Mouse (Mus musculus): ENCODE data around the gene Fam172a. TPM values are rescaled to one million over a fixed set of nuclear protein-coding genes. Genes with fewer than 3 reads are reported as not detected.

Gene Fam172a
- polyA plus RNA-seq, 1 experiment from 2014 or later: 36.9 TPM

- H3K4me1 ChIP-seq: no peaks in the 10 kb centered on the region
- 0 out of 2 replicates have a peak, but pooled peaks cover 3% of the 10 kb centered on the region for H3K9me3 ChIP-seq
- H3K9ac ChIP-seq: no peak overlapping the region
- no peak overlapping the region for H3K27ac ChIP-seq
- no peak for ATAC-seq (ENCODE audit: low FRiP score, low read depth)
- H3K36me3 ChIP-seq: no peaks in the 10 kb centered on the region
- H3K4me3 ChIP-seq: no peak overlapping the region
- no peaks in the 10 kb centered on the region for H3K27me3 ChIP-seq (replicated peaks)
- no peak overlapping the region for H3K4me2 ChIP-seq (replicated peaks)
Observed at GRCm38 (mm10) chr13:78090701-78091100, 388.9 kb downstream of the Fam172a start.

- no peaks in the 10 kb centered on the region for H3K4me1 ChIP-seq
- H3K27me3 ChIP-seq (replicated peaks): no peaks in the 10 kb centered on the region
- ATAC-seq (ENCODE audit: low FRiP score, low read depth): no peak
- H3K9ac ChIP-seq: no peak overlapping the region
- H3K4me2 ChIP-seq (replicated peaks): no peak overlapping the region
- 80% methylated on average over 3 of the region's 3 CpGs for WGBS
- no peak overlapping the region for H3K4me3 ChIP-seq
- H3K9me3 ChIP-seq: 0 out of 2 replicates have a peak, but pooled peaks cover 3% of the 10 kb centered on the region
- no peak overlapping the region for H3K27ac ChIP-seq
- H3K36me3 ChIP-seq: no peaks in the 10 kb centered on the region
Observed at GRCm38 (mm10) chr13:78091949-78092348, 390.1 kb downstream of the Fam172a start.

GRCm38 (mm10) chr13:78094352-78094751 is 392.5 kb downstream of the Fam172a start:
- WGBS: 73% methylated on average over 2 of the region's 2 CpGs
- no peak overlapping the region for H3K4me2 ChIP-seq (replicated peaks)
- 0 out of 2 replicates have a peak, but pooled peaks cover 3% of the 10 kb centered on the region for H3K9me3 ChIP-seq
- ATAC-seq (ENCODE audit: low FRiP score, low read depth): no peak
- no peaks in the 10 kb centered on the region for H3K27me3 ChIP-seq (replicated peaks)
- H3K4me3 ChIP-seq: no peak overlapping the region
- H3K27ac ChIP-seq: no peak overlapping the region
- no peaks in the 10 kb centered on the region for H3K4me1 ChIP-seq
- H3K36me3 ChIP-seq: no peaks in the 10 kb centered on the region
- H3K9ac ChIP-seq: no peak overlapping the region

GRCm38 (mm10) chr13:78095071-78095973 is 393.5 kb downstream of the Fam172a start:
- 84% methylated on average over 1 of the region's 1 CpGs for WGBS
- Histone ChIP-seq H3K9ac (no peak overlapping the region), H3K4me1 (no peaks in the 10 kb centered on the region), H3K4me3 (no peak overlapping the region), H3K9me3 (0 out of 2 replicates have a peak, but pooled peaks cover 3% of the 10 kb centered on the region), H3K36me3 (no peaks in the 10 kb centered on the region), H3K4me2 (replicated peaks) (no peak overlapping the region), H3K27me3 (replicated peaks) (no peaks in the 10 kb centered on the region), H3K27ac (no peak overlapping the region)
- ATAC-seq (ENCODE audit: low FRiP score, low read depth): no peak

- Histone ChIP-seq H3K36me3 (no peaks in the 10 kb centered on the region), H3K27ac (no peak overlapping the region), H3K4me1 (no peaks in the 10 kb centered on the region), H3K9ac (no peak overlapping the region), H3K27me3 (replicated peaks) (no peaks in the 10 kb centered on the region), H3K4me3 (no peak overlapping the region), H3K9me3 (0 out of 2 replicates have a peak, but pooled peaks cover 3% of the 10 kb centered on the region), H3K4me2 (replicated peaks) (no peak overlapping the region)
- 82% methylated on average over 5 of the region's 5 CpGs for WGBS
- ATAC-seq (ENCODE audit: low FRiP score, low read depth): no peak
Observed at GRCm38 (mm10) chr13:78098858-78099445, 397.1 kb downstream of the Fam172a start.

GRCm38 (mm10) chr13:78099746-78100530 is 398.1 kb downstream of the Fam172a start:
- Histone ChIP-seq H3K4me2 (replicated peaks) (no peak overlapping the region), H3K9ac (no peak overlapping the region), H3K9me3 (no peaks in the 10 kb centered on the region), H3K4me1 (no peaks in the 10 kb centered on the region), H3K27me3 (replicated peaks) (no peaks in the 10 kb centered on the region), H3K4me3 (no peak overlapping the region), H3K36me3 (no peaks in the 10 kb centered on the region), H3K27ac (no peak overlapping the region)
- 64% methylated on average over 3 of the region's 3 CpGs for WGBS
- no peak for ATAC-seq (ENCODE audit: low FRiP score, low read depth)

- Histone ChIP-seq H3K27me3 (replicated peaks) (no peaks in the 10 kb centered on the region), H3K9ac (no peak overlapping the region), H3K4me2 (replicated peaks) (no peak overlapping the region), H3K9me3 (no peaks in the 10 kb centered on the region), H3K36me3 (no peaks in the 10 kb centered on the region), H3K4me1 (no peaks in the 10 kb centered on the region), H3K27ac (no peak overlapping the region), H3K4me3 (no peak overlapping the region)
- no peak for ATAC-seq (ENCODE audit: low FRiP score, low read depth)
- WGBS: 82% methylated on average over 3 of the region's 3 CpGs
Observed at GRCm38 (mm10) chr13:78100664-78101063, 398.8 kb downstream of the Fam172a start.

GRCm38 (mm10) chr13:78102337-78102736 is 400.5 kb downstream of the Fam172a start:
- WGBS: 79% methylated on average over 2 of the region's 2 CpGs
- H3K27ac ChIP-seq: no peak overlapping the region
- no peak for ATAC-seq (ENCODE audit: low FRiP score, low read depth)
- H3K4me1 ChIP-seq: no peaks in the 10 kb centered on the region
- H3K27me3 ChIP-seq (replicated peaks): no peaks in the 10 kb centered on the region
- no peaks in the 10 kb centered on the region for H3K9me3 ChIP-seq
- no peak overlapping the region for H3K4me3 ChIP-seq
- H3K36me3 ChIP-seq: no peaks in the 10 kb centered on the region
- no peak overlapping the region for H3K4me2 ChIP-seq (replicated peaks)
- no peak overlapping the region for H3K9ac ChIP-seq

GRCm38 (mm10) chr13:78104851-78105250 is 403.0 kb downstream of the Fam172a start:
- ATAC-seq (ENCODE audit: low FRiP score, low read depth): no peak
- no peaks in the 10 kb centered on the region for H3K9me3 ChIP-seq
- 89% methylated on average over 3 of the region's 3 CpGs for WGBS
- H3K4me1 ChIP-seq: no peaks in the 10 kb centered on the region
- H3K36me3 ChIP-seq: no peaks in the 10 kb centered on the region
- H3K27me3 ChIP-seq (replicated peaks): no peaks in the 10 kb centered on the region
- H3K27ac ChIP-seq: no peak overlapping the region
- no peak overlapping the region for H3K9ac ChIP-seq
- no peak overlapping the region for H3K4me2 ChIP-seq (replicated peaks)
- H3K4me3 ChIP-seq: no peak overlapping the region

GRCm38 (mm10) chr13:78110648-78111047 is 408.8 kb downstream of the Fam172a start:
- H3K27me3 ChIP-seq (replicated peaks): no peaks in the 10 kb centered on the region
- ATAC-seq (ENCODE audit: low FRiP score, low read depth): no peak
- 73% methylated on average over 4 of the region's 4 CpGs for WGBS
- H3K27ac ChIP-seq: no peak overlapping the region
- no peak overlapping the region for H3K9ac ChIP-seq
- H3K9me3 ChIP-seq: no peaks in the 10 kb centered on the region
- no peak overlapping the region for H3K4me3 ChIP-seq
- H3K4me1 ChIP-seq: no peaks in the 10 kb centered on the region
- H3K4me2 ChIP-seq (replicated peaks): no peak overlapping the region
- H3K36me3 ChIP-seq: no peaks in the 10 kb centered on the region

- Histone ChIP-seq H3K36me3 (no peaks in the 10 kb centered on the region), H3K27me3 (replicated peaks) (no peaks in the 10 kb centered on the region), H3K9me3 (no peaks in the 10 kb centered on the region), H3K27ac (no peak overlapping the region), H3K4me3 (no peak overlapping the region), H3K4me2 (replicated peaks) (no peak overlapping the region), H3K9ac (no peak overlapping the region), H3K4me1 (no peaks in the 10 kb centered on the region)
- 92% methylated on average over 4 of the region's 4 CpGs for WGBS
- no peak for ATAC-seq (ENCODE audit: low FRiP score, low read depth)
Observed at GRCm38 (mm10) chr13:78113978-78114377, 412.1 kb downstream of the Fam172a start.

- Histone ChIP-seq H3K36me3 (no peaks in the 10 kb centered on the region), H3K9ac (no peak overlapping the region), H3K9me3 (no peaks in the 10 kb centered on the region), H3K4me3 (no peak overlapping the region), H3K27ac (no peak overlapping the region), H3K4me2 (replicated peaks) (no peak overlapping the region), H3K27me3 (replicated peaks) (no peaks in the 10 kb centered on the region), H3K4me1 (no peaks in the 10 kb centered on the region)
- no peak for ATAC-seq (ENCODE audit: low FRiP score, low read depth)
- 80% methylated on average over 1 of the region's 1 CpGs for WGBS
Observed at GRCm38 (mm10) chr13:78118715-78119114, 416.9 kb downstream of the Fam172a start.
